Mouse (Mus musculus): ENCODE results near the gene Ankar.

DNA sequence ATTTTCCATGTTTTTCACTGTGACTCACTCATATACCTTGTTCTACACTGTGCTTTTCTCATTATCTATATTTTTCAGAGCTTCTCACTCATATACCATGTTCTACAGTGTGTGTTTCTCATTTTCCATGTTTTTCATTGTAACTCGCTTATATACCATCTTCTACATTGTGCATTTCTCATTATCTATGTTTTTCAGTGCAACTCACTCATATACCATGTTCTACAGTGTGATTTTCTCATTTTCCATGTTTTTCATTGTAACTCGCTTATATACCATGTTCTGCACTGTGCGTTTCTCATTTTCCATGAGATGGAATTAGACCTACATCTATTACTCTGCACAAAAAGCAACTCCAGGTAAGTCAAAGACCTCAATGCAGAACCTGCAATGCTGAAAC is 4.1 kb downstream of the Ankar start:
- TF ChIP-seq CTCF (IDR thresholded peaks at IDR 0.05; ENCODE audit: control insufficient read depth, insufficient read depth, insufficient replicate concordance, low read depth, low read length) (no peak), POLR2A (IDR thresholded peaks at IDR 0.05; ENCODE audit: control insufficient read depth, low read depth, low read length) (no peak)

Data from testis, adult 2 months (tissue).